Mouse (Mus musculus): Measurements from ENCODE around the gene Pdlim5. TPM values are rescaled to one million over a fixed set of nuclear protein-coding genes. Genes with fewer than 3 reads are reported as not detected.
"Not testable (repeated sequence)": the region's sequence is repeated elsewhere in the genome, so short reads cannot be mapped to it uniquely, and the experiment has no call there.

The Pdlim5 gene
- total RNA-seq (2021): 64.5 and 70.8 TPM in 2 replicates
- long read RNA-seq, full-length matches to known transcripts: 6 of 14 reads
- long read RNA-seq, partial matches to known transcripts: 4 of 14 reads
- long read RNA-seq, other reads (novel, unspliced or antisense): 4 of 14 reads

GRCm38 (mm10) chr3:142395520-142396193 is at the start of gene Pdlim5:
Pdlim5 (minus strand) TSS chr3:142395696.
- peak; percentile 98 for DNase-seq

- no peak for DNase-seq
Observed at GRCm38 (mm10) chr3:142443710-142444043, 48.2 kb upstream of the Pdlim5 start.

GRCm38 (mm10) chr3:142443006-142443709 is 47.7 kb upstream of the Pdlim5 start:
- peak; percentile 88 for DNase-seq

- no peak for DNase-seq
Observed at GRCm38 (mm10) chr3:142442161-142442560, 46.7 kb upstream of the Pdlim5 start.

GRCm38 (mm10) chr3:142441142-142441541 is 45.6 kb upstream of the Pdlim5 start:
- no peak for DNase-seq

GRCm38 (mm10) chr3:142440191-142440590 is 44.7 kb upstream of the Pdlim5 start:
- DNase-seq: no peak

- DNase-seq: peak; percentile 7
Observed at GRCm38 (mm10) chr3:142439591-142440093, 44.1 kb upstream of the Pdlim5 start.

GRCm38 (mm10) chr3:142438630-142439029 is 43.1 kb upstream of the Pdlim5 start:
- DNase-seq: not testable (repeated sequence)

- no peak for DNase-seq
Observed at GRCm38 (mm10) chr3:142436824-142437223, 41.3 kb upstream of the Pdlim5 start.

GRCm38 (mm10) chr3:142436212-142436611 is 40.7 kb upstream of the Pdlim5 start:
- DNase-seq: no peak

GRCm38 (mm10) chr3:142434786-142435168 is 39.3 kb upstream of the Pdlim5 start:
- no peak for DNase-seq

- DNase-seq: no peak
Observed at GRCm38 (mm10) chr3:142434127-142434785, 38.8 kb upstream of the Pdlim5 start.

- DNase-seq: no peak
Observed at GRCm38 (mm10) chr3:142431481-142431880, 36.0 kb upstream of the Pdlim5 start.

GRCm38 (mm10) chr3:142430048-142430447 is 34.6 kb upstream of the Pdlim5 start:
- no peak for DNase-seq

- DNase-seq: no peak
Observed at GRCm38 (mm10) chr3:142426806-142427205, 31.3 kb upstream of the Pdlim5 start.

GRCm38 (mm10) chr3:142424134-142424533 is 28.6 kb upstream of the Pdlim5 start:
- no peak for DNase-seq

GRCm38 (mm10) chr3:142423501-142423917 is 28.0 kb upstream of the Pdlim5 start:
- no peak for DNase-seq

- no peak for DNase-seq
Observed at GRCm38 (mm10) chr3:142422229-142422628, 26.7 kb upstream of the Pdlim5 start.

GRCm38 (mm10) chr3:142421470-142421869 is 26.0 kb upstream of the Pdlim5 start:
- DNase-seq: no peak

GRCm38 (mm10) chr3:142417996-142418395 is 22.5 kb upstream of the Pdlim5 start:
- no peak for DNase-seq

- no peak for DNase-seq
Observed at GRCm38 (mm10) chr3:142413345-142413885, 17.9 kb upstream of the Pdlim5 start.

GRCm38 (mm10) chr3:142410930-142411329 is 15.4 kb upstream of the Pdlim5 start:
- no peak for DNase-seq

Measured in adrenal gland, postnatal 25 days (tissue).